Mouse (Mus musculus) 3134 (cell line): ENCODE results near the gene Zfp105.

Experiments
- DNase-seq: peaks from one replicate; pipeline ENCODE4 v3.0.0-alpha.2; 2011; ENCODE audit warnings: low spot score; ENCODE audit not compliant: insufficient read length; ENCODE audit errors: extremely low read depth

The Zfp105 gene

DNA sequence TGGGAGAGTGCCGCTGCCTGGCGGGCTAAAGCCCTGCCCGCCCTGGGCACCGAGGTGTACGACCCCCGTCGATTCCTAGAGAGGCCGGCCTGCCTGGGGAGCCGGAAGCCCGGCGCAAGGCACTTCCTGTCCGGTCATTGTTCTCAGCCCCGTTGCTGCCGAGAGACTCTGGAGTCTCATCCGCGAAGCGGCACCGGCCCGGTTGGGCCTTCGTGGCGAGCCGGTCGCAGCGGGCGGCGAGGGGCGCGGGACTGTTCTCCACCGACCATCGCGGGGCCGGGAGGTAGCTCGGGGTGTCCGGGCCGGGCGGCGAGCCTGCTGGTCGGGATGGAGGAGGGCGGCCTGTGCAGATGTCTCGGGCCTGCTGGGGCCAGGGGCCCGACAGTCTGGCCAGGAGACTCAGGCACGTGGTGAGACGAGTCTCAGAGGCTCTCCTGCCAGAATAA lies at the start of gene Zfp105:
Gene Zfp105, plus strand, starts transcription at position 137 of the 446 bp plus-strand sequence.
- peak; percentile 3 for DNase-seq

DNA sequence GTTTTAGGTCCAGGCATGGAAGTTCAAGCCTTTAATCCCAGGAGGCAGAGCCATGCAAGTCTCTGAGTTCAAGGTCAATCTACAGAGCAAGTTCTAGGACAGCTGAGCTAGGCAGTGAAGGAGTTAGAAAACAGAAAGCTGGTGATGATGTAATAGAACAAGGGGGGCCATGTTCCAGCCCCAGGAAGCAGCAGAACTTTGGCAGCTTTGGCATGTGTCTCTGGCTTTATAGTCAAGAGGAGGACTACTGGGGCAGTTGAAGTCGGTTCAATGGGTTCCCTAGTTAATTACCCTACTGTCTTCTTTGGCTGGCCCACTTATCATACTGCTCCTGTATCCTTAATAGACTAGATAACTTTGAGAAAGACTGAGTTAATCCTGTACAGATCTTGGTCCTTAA lies 48.2 kb upstream of the Zfp105 start:
- DNase-seq = no peak

DNA sequence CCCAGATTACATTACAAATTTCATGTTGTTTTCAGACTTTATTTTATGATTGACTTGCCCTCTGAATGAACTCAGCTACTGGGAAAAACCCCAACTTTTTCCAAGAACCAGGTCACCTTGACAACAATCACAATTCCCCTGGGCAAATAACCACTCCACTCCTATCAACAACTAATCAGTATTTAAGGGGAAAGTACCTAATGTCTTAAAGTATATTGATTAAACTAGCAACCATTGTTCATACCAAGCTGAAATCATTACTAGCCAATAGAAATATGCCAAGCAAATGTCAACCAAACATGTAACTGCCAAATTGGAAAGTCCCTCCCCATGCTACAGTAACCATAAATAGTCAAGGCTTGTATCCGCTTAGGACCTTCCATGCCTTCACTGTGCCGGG lies 47.7 kb upstream of the Zfp105 start:
- DNase-seq = no peak

GRCm38 (mm10) chr9:122885385-122885784 lies 37.5 kb upstream of the Zfp105 start, which contains the start of gene Zkscan7:
TSS of gene Zkscan7 (plus strand) at chr9:122885685.
- DNase-seq = no peak

- peak; percentile 14 for DNase-seq
Measured at GRCm38 (mm10) chr9:122886372-122887179, 36.3 kb upstream of the Zfp105 start.

- no peak for DNase-seq
Measured at GRCm38 (mm10) chr9:122901047-122901446, 21.8 kb upstream of the Zfp105 start.

DNA sequence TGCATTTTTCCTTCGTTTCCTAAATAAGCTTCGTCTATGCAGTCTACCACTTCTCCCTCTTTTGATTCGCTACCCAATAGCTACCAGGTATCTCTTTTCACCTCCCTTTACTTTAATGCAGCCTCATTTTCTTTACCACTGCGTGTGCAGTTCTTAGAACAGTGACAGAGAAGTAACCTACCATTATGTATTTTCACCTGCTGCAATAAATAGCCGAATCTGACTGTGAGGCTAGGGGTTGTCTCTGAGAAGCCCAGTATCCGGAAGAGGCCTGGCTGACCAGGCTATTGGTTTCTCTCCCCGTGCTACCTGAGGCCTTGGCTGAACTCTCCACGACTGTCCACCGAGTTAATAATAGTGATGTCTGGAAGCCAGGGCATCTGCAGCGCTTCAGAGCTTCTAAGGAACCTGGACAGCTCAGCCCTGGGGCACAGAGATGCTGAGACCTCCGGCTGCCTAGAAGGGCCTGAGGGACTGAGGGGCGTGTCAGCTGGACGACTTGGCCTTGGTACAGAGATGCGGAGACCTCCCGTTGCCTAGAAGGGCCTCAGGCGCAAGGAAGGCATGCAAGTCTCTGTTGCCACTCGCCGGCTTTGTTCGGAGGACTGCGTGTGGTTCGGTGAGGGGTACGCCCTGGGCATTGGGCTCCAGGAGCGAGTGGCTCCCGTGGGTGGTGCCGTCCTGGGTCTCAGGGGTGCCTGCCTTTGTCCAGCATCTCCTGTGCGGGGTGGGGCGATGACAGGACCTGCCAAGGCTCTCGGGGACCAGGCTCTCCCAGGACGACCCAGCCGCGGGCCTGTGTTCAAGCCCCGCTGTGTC lies 19.9 kb upstream of the Zfp105 start:
- DNase-seq = peak; percentile 5

DNA sequence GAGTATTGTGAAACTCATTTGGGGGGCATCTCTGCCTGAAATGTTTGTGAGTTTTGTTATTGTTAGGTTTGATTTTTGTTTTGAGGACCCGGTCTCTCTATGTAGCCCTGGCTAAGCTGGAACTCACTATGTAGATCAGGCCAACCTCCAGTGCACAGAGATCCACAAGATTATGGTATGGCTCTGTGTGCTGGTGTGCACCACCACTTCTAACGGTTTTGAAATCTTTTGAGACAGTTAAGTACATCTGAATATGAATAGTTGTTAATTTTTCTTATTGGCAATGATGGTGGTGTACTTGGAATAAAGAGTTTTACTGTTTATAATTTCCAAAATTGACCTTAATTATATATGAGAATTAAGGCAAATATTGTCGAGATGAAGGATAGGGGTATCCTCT lies 436 bp upstream of the Zfp105 start:
- DNase-seq = no peak

DNA sequence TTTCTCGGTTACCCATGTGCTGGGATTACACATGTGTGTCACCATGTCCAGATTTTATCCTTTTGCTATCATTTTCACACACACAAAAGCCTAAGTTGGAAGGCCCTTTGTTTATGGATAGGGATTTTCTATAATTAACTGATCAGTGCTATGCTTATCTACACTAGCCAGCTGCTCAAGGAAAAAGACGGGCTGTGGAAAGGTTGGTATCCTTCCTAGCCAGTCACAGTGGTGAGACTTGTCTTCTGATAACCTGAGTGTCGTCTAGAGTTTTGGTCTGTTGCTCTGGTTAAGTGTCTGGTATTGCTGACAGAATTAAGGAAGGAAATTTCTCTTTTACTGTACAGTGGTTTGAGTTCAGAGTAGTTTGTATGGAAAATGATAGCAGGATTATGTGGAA lies 6.0 kb downstream of the Zfp105 start:
- DNase-seq = no peak

- DNase-seq = peak; percentile 96
Measured at GRCm38 (mm10) chr9:122950643-122951475, 28.0 kb downstream of the Zfp105 start, which contains the start of the genes 1110059G10Rik and Kif15. TSS of gene 1110059G10Rik (minus strand) at chr9:122951000. TSS of gene Kif15 (plus strand) at chr9:122951046.
